Mouse (Mus musculus) right cerebral cortex, postnatal 10 days (tissue): ENCODE measurements at regions not wholly inside any gene's neighbourhood (a gene's known extent, or its start where the extent isn't known, plus 50 kb on each side); places are given as distances from the start of the nearest gene placed in this dataset.
"Not testable (repeated sequence)": the region's sequence is repeated elsewhere in the genome, so short reads cannot be mapped to it uniquely, and the experiment has no call there.

Experiments used
- DNase-seq, 2 experiments: peaks; one replicate each; pipeline ENCODE4 v3.0.0; 2021; ENCODE audit warnings: low spot score in 2 of 2

GRCm38 (mm10) chr14:104208855-104209254 lies 258.9 kb downstream of the Pou4f1 start:
- no peak for DNase-seq

- DNase-seq, result no peak
These were observed 259.6 kb downstream of the Pou4f1 start for GRCm38 (mm10) chr14:104208040-104208816.

- DNase-seq, result no peak
These were observed 261.2 kb downstream of the Pou4f1 start for GRCm38 (mm10) chr14:104206602-104207001.

- no peak for DNase-seq
These were observed 264.4 kb downstream of the Pou4f1 start for GRCm38 (mm10) chr14:104203239-104203986.

- DNase-seq, result no peak
These were observed 274.6 kb downstream of the Pou4f1 start for GRCm38 (mm10) chr14:104193198-104193597.

GRCm38 (mm10) chr14:104175122-104175521 lies 292.7 kb downstream of the Pou4f1 start:
- no peak for DNase-seq

- DNase-seq, result peak in 1 of 2 experiments; percentile 20
These were observed 302.6 kb upstream of the Ednrb start for GRCm38 (mm10) chr14:104146841-104147240.

- DNase-seq, result no peak
These were observed 301.2 kb upstream of the Ednrb start for GRCm38 (mm10) chr14:104145395-104145794.

- DNase-seq, result no peak
These were observed 271.1 kb upstream of the Ednrb start for GRCm38 (mm10) chr14:104114986-104115951.

GRCm38 (mm10) chr14:104114182-104114581 lies 270.0 kb upstream of the Ednrb start:
- no peak for DNase-seq

- DNase-seq, result no peak
These were observed 269.2 kb upstream of the Ednrb start for GRCm38 (mm10) chr14:104113448-104113847.

- DNase-seq, result no peak
These were observed 242.2 kb upstream of the Ednrb start for GRCm38 (mm10) chr14:104086381-104086780.

GRCm38 (mm10) chr14:104064199-104064598 lies 220.0 kb upstream of the Ednrb start:
- DNase-seq, result not testable (repeated sequence)

GRCm38 (mm10) chr14:104053697-104054096 lies 209.5 kb upstream of the Ednrb start:
- no peak for DNase-seq

GRCm38 (mm10) chr14:104038628-104039325 lies 194.6 kb upstream of the Ednrb start:
- peak; percentile 72 to 82 for DNase-seq

GRCm38 (mm10) chr14:104033606-104034005 lies 189.4 kb upstream of the Ednrb start:
- DNase-seq, result no peak

- no peak for DNase-seq
These were observed 186.7 kb upstream of the Ednrb start for GRCm38 (mm10) chr14:104030784-104031470.

GRCm38 (mm10) chr14:104029668-104030530 lies 185.7 kb upstream of the Ednrb start:
- DNase-seq, result no peak

- DNase-seq, result no peak
These were observed 183.7 kb upstream of the Ednrb start for GRCm38 (mm10) chr14:104027900-104028285.
